Mouse (Mus musculus): ENCODE data around the gene Klf9.

Gene Klf9

DNA sequence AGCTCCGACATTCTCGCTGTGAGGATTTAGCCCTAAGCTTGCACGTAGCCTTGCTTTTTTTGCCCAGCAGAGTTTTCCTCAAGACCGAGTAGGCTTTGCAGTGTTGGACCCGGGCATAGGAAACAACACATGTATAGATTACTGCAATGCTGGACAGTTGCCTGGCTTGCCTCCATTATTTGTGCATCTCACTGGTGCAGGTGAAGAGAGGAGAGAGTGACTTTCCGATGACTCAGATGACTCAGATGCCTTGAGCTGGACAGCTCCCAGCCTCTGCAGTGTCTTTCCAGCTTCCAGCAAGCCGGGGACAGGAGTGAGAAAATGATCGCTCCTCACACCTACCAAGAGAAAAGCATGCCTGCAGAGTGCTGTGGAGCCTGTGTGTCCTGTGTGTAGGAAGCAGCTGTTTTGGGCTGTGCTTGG lies 21.4 kb downstream of the Klf9 start:
- no peak for DNase-seq (ENCODE audit: extremely low read depth, low read depth, low spot score)

GRCm38 (mm10) chr19:23162877-23163276 lies 21.9 kb downstream of the Klf9 start:
- DNase-seq (ENCODE audit: extremely low read depth, low read depth, low spot score): no peak

GRCm38 (mm10) chr19:23163361-23163760 lies 22.3 kb downstream of the Klf9 start:
- DNase-seq (ENCODE audit: extremely low read depth, low read depth, low spot score): no peak

DNA sequence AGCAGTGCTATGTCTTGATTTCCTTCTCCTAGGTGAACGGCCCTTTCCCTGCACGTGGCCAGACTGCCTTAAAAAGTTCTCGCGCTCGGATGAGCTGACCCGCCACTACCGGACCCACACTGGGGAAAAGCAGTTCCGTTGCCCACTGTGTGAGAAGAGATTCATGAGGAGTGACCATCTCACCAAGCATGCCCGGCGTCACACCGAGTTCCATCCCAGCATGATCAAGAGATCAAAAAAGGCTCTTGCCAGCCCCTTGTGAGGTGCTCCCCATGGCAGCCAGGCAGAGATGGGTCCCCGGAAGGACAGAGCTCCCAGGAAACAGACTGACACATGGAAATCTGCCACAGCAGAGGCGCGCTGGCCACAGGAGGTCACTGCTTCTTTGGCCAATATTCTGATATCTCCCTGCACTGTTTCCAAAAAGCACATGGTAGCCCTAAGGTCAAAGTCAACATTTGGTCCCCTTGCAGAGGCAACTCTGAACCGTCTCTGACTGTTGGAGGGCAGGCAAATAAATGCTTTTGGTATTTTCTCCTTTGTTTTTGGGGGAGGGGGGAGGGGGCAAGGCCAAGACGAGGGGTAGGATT lies 23.7 kb downstream of the Klf9 start:
- DNase-seq (ENCODE audit: extremely low read depth, low read depth, low spot score): no peak

GRCm38 (mm10) chr19:23166550-23167284 lies 25.7 kb downstream of the Klf9 start:
- no peak for DNase-seq (ENCODE audit: extremely low read depth, low read depth, low spot score)

- no peak for DNase-seq (ENCODE audit: extremely low read depth, low read depth, low spot score)
These were observed 28.1 kb downstream of the Klf9 start for GRCm38 (mm10) chr19:23168899-23169658.

- no peak for DNase-seq (ENCODE audit: extremely low read depth, low read depth, low spot score)
These were observed 28.6 kb downstream of the Klf9 start for GRCm38 (mm10) chr19:23169659-23170050.

- no peak for DNase-seq (ENCODE audit: extremely low read depth, low read depth, low spot score)
These were observed 29.4 kb downstream of the Klf9 start for GRCm38 (mm10) chr19:23170476-23170875.

GRCm38 (mm10) chr19:23171136-23171535 lies 30.1 kb downstream of the Klf9 start:
- no peak for DNase-seq (ENCODE audit: extremely low read depth, low read depth, low spot score)

- no peak for DNase-seq (ENCODE audit: extremely low read depth, low read depth, low spot score)
These were observed 34.1 kb downstream of the Klf9 start for GRCm38 (mm10) chr19:23175090-23175489.

- no peak for DNase-seq (ENCODE audit: extremely low read depth, low read depth, low spot score)
These were observed 34.5 kb downstream of the Klf9 start for GRCm38 (mm10) chr19:23175511-23175910.

- DNase-seq (ENCODE audit: extremely low read depth, low read depth, low spot score): peak; percentile 16
These were observed 37.5 kb downstream of the Klf9 start for GRCm38 (mm10) chr19:23178533-23178932.

DNA sequence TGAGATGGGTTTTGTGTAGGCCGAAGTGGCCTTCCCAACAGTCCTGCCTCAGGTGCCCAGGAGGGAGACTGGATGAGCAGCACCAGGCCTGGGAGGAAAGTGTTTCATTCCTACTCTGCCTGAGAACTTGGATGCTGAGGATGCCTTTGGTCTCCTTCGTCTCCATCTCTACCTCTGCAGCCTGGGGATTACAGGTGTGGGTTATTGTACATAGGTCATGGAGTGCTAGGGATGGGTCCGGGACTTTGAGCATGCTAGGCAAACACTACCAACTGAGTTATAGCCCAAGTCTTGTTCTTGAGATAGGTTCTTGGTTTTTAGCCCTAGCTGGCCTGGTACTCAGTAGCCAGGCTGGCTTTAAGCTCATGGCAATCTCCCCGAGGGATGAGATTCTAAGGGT lies 42.5 kb downstream of the Klf9 start:
- no peak for DNase-seq (ENCODE audit: extremely low read depth, low read depth, low spot score)

DNA sequence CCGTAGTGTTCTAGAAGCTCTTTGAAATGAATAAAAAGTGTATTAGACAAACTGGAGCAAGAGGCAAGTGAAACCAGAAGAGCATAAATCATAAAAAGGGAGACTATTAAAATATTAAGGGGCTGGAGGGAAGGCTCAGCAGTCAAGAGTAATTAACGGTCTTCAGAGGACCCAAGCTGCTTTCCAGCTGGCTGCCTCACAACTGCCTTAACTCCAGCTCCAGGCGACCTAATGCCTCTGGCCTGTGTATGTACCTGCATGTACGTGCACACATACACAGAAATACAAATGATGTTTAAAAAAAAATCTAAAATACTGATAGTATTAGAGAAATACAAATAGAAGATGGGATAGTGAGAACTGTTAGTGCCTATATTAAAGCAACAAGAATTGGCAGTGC lies 43.0 kb downstream of the Klf9 start:
- DNase-seq (ENCODE audit: extremely low read depth, low read depth, low spot score): no peak

- no peak for DNase-seq (ENCODE audit: extremely low read depth, low read depth, low spot score)
These were observed 46.7 kb downstream of the Klf9 start for GRCm38 (mm10) chr19:23187732-23188131.

- DNase-seq (ENCODE audit: extremely low read depth, low read depth, low spot score): no peak
These were observed 48.0 kb downstream of the Klf9 start for GRCm38 (mm10) chr19:23188986-23189385.

DNA sequence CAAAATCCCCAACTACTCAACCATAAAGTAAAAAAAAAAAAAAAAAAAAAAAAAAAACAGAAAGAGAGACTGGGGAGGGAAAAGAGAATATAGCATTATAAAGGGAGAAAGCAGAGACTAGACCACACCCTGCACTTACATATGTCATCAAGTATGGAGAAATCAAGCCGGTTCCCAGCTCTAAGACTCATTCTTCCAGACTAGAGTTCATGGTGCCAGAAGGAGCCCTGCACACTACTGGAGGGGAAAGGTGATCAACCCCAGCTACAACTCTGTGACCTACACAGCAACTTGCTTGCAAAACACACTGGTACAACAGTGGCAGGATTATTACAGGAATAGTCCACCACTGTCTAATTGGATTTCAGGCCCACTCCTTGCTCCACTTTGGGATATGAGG lies 48.7 kb downstream of the Klf9 start:
- DNase-seq (ENCODE audit: extremely low read depth, low read depth, low spot score): peak; percentile 3

DNA sequence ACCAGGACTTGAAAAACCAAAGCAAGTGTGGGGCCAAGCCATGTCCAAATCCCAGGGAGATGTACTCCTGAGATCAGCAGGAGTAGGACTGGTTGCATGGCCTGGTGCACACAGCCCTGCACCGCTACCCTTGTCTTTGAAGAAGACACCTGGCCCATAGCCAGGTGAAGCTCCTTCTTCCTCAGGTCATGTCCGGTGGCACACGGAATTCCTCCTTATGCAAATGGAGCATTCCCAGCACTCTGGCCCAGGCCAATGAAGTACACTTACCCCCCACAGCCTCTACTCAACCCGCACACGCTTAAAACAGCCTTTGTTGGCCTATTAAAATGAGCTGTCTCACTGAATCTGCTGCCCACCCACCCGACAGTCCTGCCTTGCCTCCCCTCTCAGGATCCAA lies 50.5 kb downstream of the Klf9 start:
- no peak for DNase-seq (ENCODE audit: extremely low read depth, low read depth, low spot score)

DNA sequence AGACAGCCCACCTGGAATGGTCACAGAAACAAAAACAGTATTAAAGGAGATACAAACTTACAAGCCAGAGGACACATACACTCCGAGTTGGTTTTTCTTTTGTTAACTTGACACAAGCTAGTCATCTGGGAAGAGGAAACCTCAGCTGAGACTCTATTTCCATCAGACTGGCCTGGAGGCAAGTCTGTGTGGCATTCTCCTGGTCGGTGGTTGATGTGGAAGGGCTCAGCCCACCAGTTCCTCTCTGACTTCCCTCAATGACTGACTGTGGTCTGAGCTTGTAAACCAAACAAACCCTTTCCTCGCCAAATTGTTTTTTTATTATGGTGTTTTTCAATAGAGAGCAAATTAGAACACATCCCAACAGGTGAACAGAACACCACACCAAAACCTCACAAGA lies 52.0 kb downstream of the Klf9 start:
- no peak for DNase-seq (ENCODE audit: extremely low read depth, low read depth, low spot score)

DNA sequence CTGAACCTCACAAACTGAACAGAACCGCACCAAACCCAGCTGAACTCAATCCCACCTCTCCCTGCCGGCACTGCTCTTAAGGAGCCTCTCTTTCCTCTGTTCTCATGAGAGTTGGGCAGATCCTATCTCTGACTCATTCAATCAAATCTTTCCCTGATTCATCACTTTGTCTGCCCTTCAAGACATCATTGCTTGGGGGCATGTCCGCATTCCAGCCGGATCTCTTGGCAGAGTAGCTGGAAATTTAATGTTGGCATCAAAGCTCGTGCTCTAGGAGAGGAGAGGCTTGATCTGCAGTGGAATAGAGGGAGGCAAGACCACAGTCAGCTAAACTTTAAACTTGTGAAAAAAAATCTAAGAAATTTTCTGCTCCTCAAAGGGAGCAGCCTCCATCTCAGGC lies 61.1 kb downstream of the Klf9 start:
- DNase-seq (ENCODE audit: extremely low read depth, low read depth, low spot score): no peak

DNA sequence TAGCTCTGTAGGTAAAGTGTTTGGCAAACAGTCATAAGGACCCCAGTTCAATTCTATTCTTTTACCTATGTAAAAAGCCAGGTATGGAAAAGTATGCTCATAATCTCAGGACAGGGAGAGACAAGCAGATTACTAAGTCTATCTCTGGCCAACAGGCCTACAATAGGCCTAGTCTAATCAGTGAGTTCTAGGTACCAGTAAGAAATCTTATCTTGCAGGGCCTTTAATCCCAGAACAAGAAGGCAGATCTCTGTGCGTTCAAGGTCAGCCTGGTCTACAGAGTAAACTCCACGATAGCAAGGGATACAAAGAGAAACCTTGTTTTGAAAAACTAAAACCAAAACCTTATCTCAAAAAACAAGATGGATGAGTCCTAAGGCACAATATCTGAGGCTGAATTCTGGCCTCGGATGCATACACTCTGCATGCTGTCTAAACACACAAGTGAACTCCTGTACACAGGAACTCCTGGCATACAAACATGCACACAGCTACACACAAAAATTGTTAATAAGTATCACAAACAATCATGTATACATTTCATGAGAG lies 62.6 kb downstream of the Klf9 start:
- DNase-seq (ENCODE audit: extremely low read depth, low read depth, low spot score): no peak

- DNase-seq (ENCODE audit: extremely low read depth, low read depth, low spot score): no peak
These were observed 70.3 kb downstream of the Klf9 start for GRCm38 (mm10) chr19:23211325-23211724.

All from fat pad, adult 2 months (tissue).